Mouse (Mus musculus) forebrain, embryonic 11.5 days (tissue): ENCODE measurements around the gene Hkdc1. TPM values are rescaled to one million over a fixed set of nuclear protein-coding genes. Genes with fewer than 3 reads are reported as not detected.
"Not testable (repeated sequence)": the region's sequence is repeated elsewhere in the genome, so short reads cannot be mapped to it uniquely, and the experiment has no call there.

Source experiments
- ATAC-seq: fragments of 200-750 bp; cut with Nextera tagmentation; replicated peaks from 2 replicates; pipeline ENCODE4 v1.8.0; 2017; ENCODE audit warnings: moderate TSS enrichment; ENCODE audit not compliant: low FRiP score
- DNase-seq: peaks from one replicate; pipeline ENCODE4 v3.0.0-alpha.2; 2017; ENCODE audit warnings: low spot score
- H3K27ac ChIP-seq: fragments of 300-500 bp; sonication (generic); 2 replicates; pipeline ENCODE4 v1.5.1; 2014; ENCODE audit warnings: low read depth, low read length
- H3K27me3 ChIP-seq: fragments of 300-500 bp; sonication (generic); 2 replicates; pipeline ENCODE4 v1.6.1; 2014; ENCODE audit warnings: mild to moderate bottlenecking, low read length, mixed read lengths; ENCODE audit not compliant: control insufficient read depth, insufficient read depth
- H3K36me3 ChIP-seq: fragments of 300-500 bp; sonication (generic); 2 replicates; pipeline ENCODE4 v1.6.1; 2014; ENCODE audit warnings: mild to moderate bottlenecking, low read length, moderate library complexity, mixed read lengths; ENCODE audit not compliant: control insufficient read depth, insufficient read depth
- H3K4me1 ChIP-seq: fragments of 300-500 bp; sonication (generic); replicated peaks from 2 replicates; pipeline ENCODE4 v1.6.1; 2014; ENCODE audit warnings: low read length, mixed read lengths; ENCODE audit not compliant: control insufficient read depth, insufficient read depth
- H3K4me2 ChIP-seq: fragments of 300-500 bp; sonication (generic); 2 replicates; pipeline ENCODE4 v1.6.1; 2014; ENCODE audit warnings: low read depth, mild to moderate bottlenecking, low read length, moderate library complexity, mixed read lengths; ENCODE audit not compliant: severe bottlenecking
- H3K4me3 ChIP-seq: fragments of 300-500 bp; sonication (generic); 2 replicates; pipeline ENCODE4 v1.5.1; 2014; ENCODE audit warnings: low read depth, low read length
- H3K9ac ChIP-seq: fragments of 300-500 bp; sonication (generic); 2 replicates; pipeline ENCODE4 v1.6.1; 2014; ENCODE audit warnings: low read length
- H3K9me3 ChIP-seq: fragments of 300-500 bp; sonication (generic); 2 replicates; pipeline ENCODE4 v1.6.1; 2016; ENCODE audit warnings: low read length, mixed read lengths; ENCODE audit not compliant: control insufficient read depth
- WGBS: fragments of 180-500 bp; shearing (Covaris S2); extraction: QIAGEN DNeasy Blood & Tissue Kit; methylation state at CpG from one replicate; pipeline ENCODE4 v1.1.7; 2014; 5-methylcytosine and 5-hydroxymethylcytosine counted together
- polyA plus RNA-seq: library from polyadenylated mRNA; unstranded; fragments of >200 nt; fragmentation: Nextera tagmentation; extraction: Ambion mirVana; gene quantifications from 2 replicates; pipeline ENCODE4 v1.2.1, GENCODE M21; 2014

Gene Hkdc1
- polyA plus RNA-seq, result 0.25 TPM in 1 of 2 replicates, not detected in the other

- Histone ChIP-seq H3K27ac (no peak within 1 kb of the TSS), H3K27me3 (no peaks in the 10 kb centered on the region), H3K9me3 (no peaks in the 10 kb centered on the region), H3K4me2 (no peak within 1 kb of the TSS), H3K36me3 (no peaks in the 10 kb centered on the region), H3K4me3 (no peak within 1 kb of the TSS), H3K4me1 (no peaks in the 10 kb centered on the region), H3K9ac (no peak within 1 kb of the TSS)
- DNase-seq, result no peak
- ATAC-seq, result no peak
- WGBS, result 50% methylated on average over 15 of the region's 15 CpGs
These were observed at the start of gene Hkdc1 for GRCm38 (mm10) chr10:62422255-62422654. TSS of gene Hkdc1 (minus strand) at chr10:62422491.

- 50% methylated on average over 5 of the region's 5 CpGs for WGBS
- H3K9me3 ChIP-seq, result no peaks in the 10 kb centered on the region
These were observed 48.8 kb upstream of the Hkdc1 start for GRCm38 (mm10) chr10:62471105-62471504.

GRCm38 (mm10) chr10:62469736-62470135 is 47.4 kb upstream of the Hkdc1 start:
- Histone ChIP-seq H3K27ac (no peak overlapping the region), H3K9ac (no peak overlapping the region), H3K9me3 (no peaks in the 10 kb centered on the region), H3K4me2 (no peak overlapping the region), H3K4me3 (no peak overlapping the region), H3K4me1 (no peaks in the 10 kb centered on the region), H3K36me3 (no peaks in the 10 kb centered on the region; the same call in 1 of the 2 replicates), H3K27me3 (no peaks in the 10 kb centered on the region)
- DNase-seq (no peak), ATAC-seq (no peak)
- WGBS, result 93% methylated on average over 4 of the region's 4 CpGs

More at GRCm38 (mm10) chr10:62471105-62471504, 48.8 kb upstream of the Hkdc1 start:
- ATAC-seq (no peak), DNase-seq (no peak)
- no peak overlapping the region for H3K9ac ChIP-seq
- no peak overlapping the region for H3K27ac ChIP-seq
- no peak overlapping the region for H3K4me2 ChIP-seq
- no peaks in the 10 kb centered on the region; the same call in 1 of the 2 replicates for H3K36me3 ChIP-seq
- no peaks in the 10 kb centered on the region for H3K27me3 ChIP-seq
- H3K4me3 ChIP-seq, result no peak overlapping the region
- H3K4me1 ChIP-seq, result no peaks in the 10 kb centered on the region

DNA sequence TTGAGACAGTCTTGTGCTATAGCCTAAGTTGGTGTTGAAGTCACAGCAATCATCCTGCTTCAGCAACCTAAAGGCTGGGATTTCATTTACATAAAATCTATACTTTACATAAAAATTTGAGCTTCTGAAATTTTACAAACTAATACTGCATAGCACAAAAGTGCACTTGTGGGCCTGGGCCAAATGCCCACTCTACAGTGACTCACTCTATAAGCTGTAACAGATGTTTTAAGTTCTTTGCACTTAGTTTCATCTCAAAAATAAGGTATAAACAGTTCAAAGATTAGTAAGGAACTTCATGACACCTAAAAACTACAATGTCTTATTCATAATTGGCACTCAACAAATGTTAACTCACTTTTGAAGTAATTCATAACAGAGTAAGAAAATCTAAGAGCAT is 39.0 kb upstream of the Hkdc1 start:
- Histone ChIP-seq H3K4me2 (no peak overlapping the region), H3K36me3 (no peaks in the 10 kb centered on the region; the same call in 1 of the 2 replicates), H3K27ac (no peak overlapping the region), H3K9ac (no peak overlapping the region), H3K9me3 (no peaks in the 10 kb centered on the region), H3K4me3 (no peak overlapping the region), H3K27me3 (no peaks in the 10 kb centered on the region), H3K4me1 (no peaks in the 10 kb centered on the region)
- ATAC-seq, result no peak
- no peak for DNase-seq

GRCm38 (mm10) chr10:62452001-62452400 is 29.7 kb upstream of the Hkdc1 start:
- not testable (repeated sequence) for H3K36me3 ChIP-seq, H3K27me3 ChIP-seq, ATAC-seq, H3K9ac ChIP-seq, H3K9me3 ChIP-seq, H3K4me3 ChIP-seq, H3K4me2 ChIP-seq, H3K27ac ChIP-seq, DNase-seq
- peaks cover 12% of the 10 kb centered on the region for H3K4me1 ChIP-seq
- WGBS, result 65% methylated on average over 11 of the region's 11 CpGs

DNA sequence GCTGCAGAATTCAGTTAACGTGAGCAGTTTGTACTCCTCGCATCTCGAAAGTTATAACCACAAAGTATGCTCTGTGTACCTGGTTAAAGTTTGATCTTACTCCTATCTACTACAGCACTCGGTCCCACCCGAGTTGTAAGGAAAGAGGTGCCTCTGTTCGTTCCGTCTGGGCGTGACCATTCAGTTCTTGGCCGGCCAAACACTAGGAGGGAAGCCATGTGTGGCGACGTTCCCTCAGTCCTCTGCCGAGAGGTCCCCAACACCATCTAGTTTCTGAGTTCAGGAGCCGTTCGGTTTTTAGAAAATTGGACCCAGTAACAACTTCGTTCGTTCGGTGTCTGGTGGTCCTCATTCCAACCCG is 28.0 kb upstream of the Hkdc1 start:
- DNase-seq (no peak), ATAC-seq (no peak)
- Histone ChIP-seq H3K27ac (0 out of 2 replicates have a peak overlapping the region, but pooled peaks have one; percentile 66), H3K27me3 (no peaks in the 10 kb centered on the region), H3K4me1 (peaks cover 12% of the 10 kb centered on the region), H3K36me3 (no peaks in the 10 kb centered on the region; the same call in 1 of the 2 replicates), H3K4me3 (peak overlapping the region; percentile 84), H3K4me2 (peak overlapping the region; percentile 68), H3K9me3 (no peaks in the 10 kb centered on the region), H3K9ac (peak overlapping the region; percentile 82)
- WGBS, result 39% methylated on average over 18 of the region's 18 CpGs

GRCm38 (mm10) chr10:62449364-62450279 is 27.3 kb upstream of the Hkdc1 start, which contains the start of the genes 4930507D05Rik and Supv3l1:
TSS of gene 4930507D05Rik (plus strand) at chr10:62449489.
TSS of gene Supv3l1 (minus strand) at chr10:62449738.
- ATAC-seq (peak; percentile 90), DNase-seq (peak; percentile 91)
- Histone ChIP-seq H3K9ac (peak within 1 kb of the TSS; percentile 82), H3K9me3 (no peaks in the 10 kb centered on the region), H3K36me3 (no peaks in the 10 kb centered on the region; the same call in 1 of the 2 replicates), H3K4me2 (peak within 1 kb of the TSS; percentile 68), H3K4me1 (peaks cover 12% of the 10 kb centered on the region), H3K4me3 (peak within 1 kb of the TSS; percentile 84), H3K27ac (peak within 1 kb of the TSS; percentile 66; the same call in 1 of the 2 replicates), H3K27me3 (no peaks in the 10 kb centered on the region)
- WGBS, result 0% methylated on average over 73 of the region's 73 CpGs

- H3K4me1 ChIP-seq, result no peaks in the 10 kb centered on the region
- H3K9ac ChIP-seq, result no peak overlapping the region
- 93% methylated on average over 5 of the region's 5 CpGs for WGBS
- DNase-seq (no peak), ATAC-seq (no peak)
- no peak overlapping the region for H3K4me2 ChIP-seq
- peaks cover 16% of the 10 kb centered on the region for H3K36me3 ChIP-seq
- no peak overlapping the region for H3K4me3 ChIP-seq
- H3K27me3 ChIP-seq, result no peaks in the 10 kb centered on the region
- H3K9me3 ChIP-seq, result no peaks in the 10 kb centered on the region
- no peak overlapping the region for H3K27ac ChIP-seq
These were observed 8.1 kb upstream of the Hkdc1 start for GRCm38 (mm10) chr10:62430427-62430826.
